Mouse (Mus musculus): ENCODE results near the gene Clec4a2.
"Not testable (repeated sequence)": the region's sequence is repeated elsewhere in the genome, so short reads cannot be mapped to it uniquely, and the experiment has no call there.

Gene Clec4a2

DNA sequence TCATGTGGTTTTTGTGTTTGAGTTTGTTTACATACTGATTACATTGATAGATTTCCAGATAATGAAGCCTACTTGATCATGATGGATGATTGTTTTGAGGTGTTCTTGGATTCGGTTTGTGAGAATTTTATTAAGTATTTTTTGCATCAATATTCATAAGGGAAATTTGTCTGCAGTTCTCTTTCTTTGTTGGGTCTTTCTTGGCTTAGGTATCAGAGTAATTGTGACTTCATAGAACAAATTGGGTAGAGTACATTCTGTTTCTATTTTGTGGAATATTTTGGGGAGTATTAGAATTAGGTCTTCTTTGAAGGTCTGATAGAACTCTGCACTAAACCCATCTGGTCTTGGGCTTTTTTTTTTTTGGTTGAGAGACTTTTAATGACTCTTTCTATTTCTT lies at the start of gene Clec4a2:
Gene Clec4a2 (plus strand): TSS at position 301 of the 400 bp plus-strand sequence.
- not testable (repeated sequence) for DNase-seq (ENCODE audit: low read depth, low spot score)

DNA sequence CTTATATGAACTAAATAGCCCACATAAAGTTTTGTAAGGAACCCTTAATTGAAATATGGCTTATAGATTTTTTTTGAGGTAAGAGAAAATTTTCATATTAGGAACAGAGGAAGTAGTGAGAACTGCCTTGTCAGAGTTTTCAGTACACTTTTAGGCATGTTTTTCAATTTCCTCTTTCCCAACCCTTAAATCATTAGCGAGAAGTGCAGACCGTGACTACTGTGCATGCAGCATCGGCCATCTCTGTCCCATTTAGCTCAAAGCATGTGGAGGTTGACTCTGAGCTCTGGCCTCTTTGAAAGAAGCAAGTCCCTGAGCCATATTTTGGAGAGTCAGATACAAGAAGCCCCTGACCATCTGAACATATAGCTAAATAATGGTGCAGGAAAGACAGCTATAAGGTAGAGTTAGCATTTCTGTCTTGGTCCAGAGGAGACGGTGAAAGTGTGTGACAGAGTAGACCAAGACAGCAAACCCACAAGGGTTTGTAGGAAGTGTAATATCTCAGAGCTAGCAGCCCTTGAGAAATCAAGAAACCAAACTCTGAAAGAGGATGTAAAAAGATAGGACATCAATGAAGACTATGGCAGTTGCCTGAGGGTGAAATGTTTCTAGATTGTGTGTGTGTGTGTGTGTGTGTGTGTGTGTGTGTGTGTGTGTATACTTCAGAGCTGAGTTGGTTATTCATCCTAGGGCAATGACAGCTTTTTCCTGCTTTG lies 10.9 kb upstream of the Clec4a2 start:
- DNase-seq (ENCODE audit: low read depth, low spot score): no peak

DNA sequence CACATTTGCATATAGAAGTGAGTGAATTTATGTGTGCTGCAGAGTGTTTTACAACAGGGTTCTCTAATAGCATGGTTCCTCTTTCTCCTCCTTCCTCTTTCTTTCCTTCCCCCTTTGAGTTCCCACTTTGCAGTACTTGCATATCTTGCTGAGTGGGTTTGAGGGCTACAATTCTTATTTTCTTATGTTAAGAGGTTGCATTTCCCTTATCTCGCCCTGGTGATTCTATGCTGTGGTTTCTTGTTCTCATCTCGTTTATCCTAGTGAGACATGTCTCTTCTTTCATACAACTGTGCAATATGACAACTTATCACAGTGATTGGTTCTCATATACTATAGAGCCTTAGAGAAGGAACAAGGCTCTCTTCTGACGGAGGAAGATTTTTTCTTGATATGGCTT lies 17.0 kb downstream of the Clec4a2 start:
- DNase-seq (ENCODE audit: low read depth, low spot score): no peak

DNA sequence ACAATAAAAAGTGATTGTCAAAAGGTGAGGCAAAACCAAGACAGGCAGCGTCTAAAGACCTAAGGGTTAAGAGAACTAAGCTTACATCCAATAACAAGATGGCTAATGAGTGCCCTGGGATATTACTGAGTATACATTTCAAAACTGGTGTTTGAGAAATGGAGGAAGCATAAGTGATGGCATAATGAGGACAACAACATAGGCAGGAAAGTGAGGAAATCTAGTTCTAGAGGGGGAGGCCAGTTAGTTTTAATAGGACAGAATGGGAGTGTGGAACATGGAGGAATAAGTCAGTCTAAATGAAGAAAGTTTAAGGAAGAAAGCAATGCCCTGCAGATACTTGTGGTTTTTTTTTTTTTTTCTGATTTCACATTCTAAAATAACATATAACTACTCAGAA lies 20.9 kb downstream of the Clec4a2 start:
- DNase-seq (ENCODE audit: low read depth, low spot score): no peak

DNA sequence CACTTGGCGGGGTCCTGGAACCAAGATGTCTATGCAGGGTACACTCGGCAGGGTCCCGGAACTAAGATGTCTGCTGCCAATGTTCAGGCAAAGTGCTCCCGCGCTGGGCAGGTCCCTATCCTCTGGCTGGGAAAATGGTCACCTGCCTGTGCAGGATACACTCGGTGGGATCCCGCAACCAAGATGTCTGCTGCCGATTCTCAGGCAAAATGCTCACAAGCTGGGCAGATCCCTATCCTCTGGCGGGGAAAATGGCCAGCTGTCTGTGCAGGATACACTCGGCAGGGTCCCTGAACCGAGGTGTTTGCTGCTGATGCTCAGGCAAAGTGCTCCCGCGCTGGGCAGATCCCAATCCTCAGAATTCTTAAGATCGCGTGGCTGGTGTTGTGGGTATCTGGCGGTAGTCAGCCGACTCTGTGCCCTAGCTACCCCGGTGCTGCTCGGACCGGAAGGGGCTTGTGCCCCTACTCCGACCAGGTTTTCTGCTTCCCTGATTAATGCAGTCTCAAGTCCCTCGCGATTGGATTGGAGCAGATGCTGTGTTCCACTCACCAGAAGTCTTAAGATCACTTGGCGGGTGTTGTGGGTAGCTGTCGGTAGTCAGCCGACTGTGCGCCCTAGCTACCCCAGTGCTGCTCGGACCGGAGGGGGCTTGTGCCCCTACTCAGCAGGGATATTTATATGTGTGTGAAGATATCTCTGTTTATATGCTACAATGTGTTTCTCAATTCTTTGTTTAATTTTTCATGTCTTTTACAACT lies 31.7 kb downstream of the Clec4a2 start:
- not testable (repeated sequence) for DNase-seq (ENCODE audit: low read depth, low spot score)

DNA sequence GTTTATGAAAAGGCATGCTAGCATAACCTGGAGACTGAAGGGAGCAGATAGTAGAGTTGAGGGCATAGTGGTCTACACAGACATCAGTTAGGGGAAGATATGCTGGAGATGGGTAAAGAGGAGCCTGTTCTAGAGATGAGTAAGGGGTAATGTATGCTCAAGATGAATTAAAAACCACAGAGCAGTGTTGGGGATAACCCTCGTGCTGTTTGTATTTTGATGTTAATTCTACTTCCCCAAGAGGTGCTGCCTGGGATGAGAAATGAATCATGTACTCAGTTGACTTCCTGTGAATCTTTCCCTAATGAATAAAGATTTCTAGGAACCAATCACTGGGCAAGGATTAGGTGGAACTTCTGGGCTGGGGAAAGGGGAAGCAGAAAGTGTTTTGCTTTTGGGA lies 63.9 kb downstream of the Clec4a2 start:
- no peak for DNase-seq (ENCODE audit: low read depth, low spot score)

DNA sequence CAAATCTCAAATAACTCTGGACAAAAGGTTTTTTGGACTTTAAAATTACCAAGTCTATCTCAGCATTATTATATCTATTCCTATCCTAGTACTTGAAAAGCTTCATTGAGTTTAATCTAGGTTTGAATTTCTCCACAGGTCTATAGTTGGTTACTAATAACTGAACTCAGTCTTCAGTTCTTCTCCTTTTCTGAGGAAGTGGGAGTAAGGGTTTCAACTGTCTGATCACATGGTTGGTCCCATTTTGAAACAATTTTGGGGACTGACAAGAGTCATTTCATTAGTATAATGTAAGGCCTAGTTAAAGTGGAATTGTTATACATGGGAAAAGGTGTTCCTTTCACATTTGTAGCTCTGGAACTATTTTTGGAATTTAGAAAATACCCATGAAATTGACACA lies 64.8 kb downstream of the Clec4a2 start:
- DNase-seq (ENCODE audit: low read depth, low spot score): no peak

DNA sequence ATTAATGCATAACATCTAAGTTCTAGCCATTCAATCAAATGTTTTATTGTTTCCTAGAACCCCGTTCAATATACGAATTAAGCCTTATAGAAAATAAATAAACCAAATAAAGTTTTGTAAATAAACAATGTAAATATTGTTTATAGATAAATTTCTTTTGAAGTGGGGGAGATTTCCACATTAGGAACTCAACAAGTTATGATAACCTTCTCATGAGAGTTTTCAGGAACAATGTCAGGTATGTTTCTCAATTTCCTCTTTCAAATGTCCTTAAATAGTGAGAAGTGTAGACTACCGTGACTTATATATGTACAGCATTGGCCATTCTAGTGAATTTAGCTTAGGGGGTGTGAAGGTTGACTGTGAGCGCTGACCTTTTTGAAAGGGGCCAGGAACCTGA lies 66.4 kb downstream of the Clec4a2 start, which contains the start of gene Clec4b2:
Gene Clec4b2 (plus strand): TSS at position 301 of the 400 bp plus-strand sequence.
- DNase-seq (ENCODE audit: low read depth, low spot score): no peak

DNA sequence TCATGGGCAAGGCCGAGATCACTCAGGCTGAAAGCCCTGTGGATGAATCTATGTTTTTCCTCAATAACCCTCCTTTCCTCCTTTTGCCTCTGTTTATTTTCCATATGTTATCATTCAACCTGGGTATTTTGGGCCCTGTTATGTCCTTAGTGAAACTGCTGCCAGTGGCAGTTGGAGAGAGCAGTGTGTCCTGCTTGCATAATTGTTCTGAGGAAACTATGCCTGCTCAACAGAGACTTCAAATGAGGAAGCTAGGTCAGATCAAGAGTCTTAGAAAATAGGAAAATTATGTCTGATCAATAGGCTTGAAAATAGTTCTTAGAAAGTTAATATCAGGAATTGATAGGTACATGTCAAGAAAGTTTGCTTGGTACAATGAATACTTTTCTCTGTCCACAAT lies 69.3 kb downstream of the Clec4a2 start:
- DNase-seq (ENCODE audit: low read depth, low spot score): no peak

DNA sequence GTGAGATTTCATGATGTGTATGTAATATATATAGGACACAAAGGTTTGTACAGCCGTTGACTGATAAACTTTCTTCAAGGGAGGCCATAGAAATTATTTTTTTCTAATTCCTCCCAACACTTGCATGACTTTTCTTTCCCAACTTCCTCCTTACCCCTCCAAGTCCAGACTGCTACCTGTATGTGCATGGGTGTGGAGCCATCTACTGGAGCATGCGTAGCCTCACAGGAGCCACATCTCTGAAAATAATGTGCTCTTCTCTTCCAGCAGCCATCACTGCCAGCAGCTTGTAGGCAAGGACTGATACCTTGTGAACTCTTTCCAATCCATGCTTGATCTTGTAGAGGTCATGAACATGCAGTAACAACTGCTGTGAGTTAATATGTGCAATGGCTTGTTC lies 78.6 kb downstream of the Clec4a2 start:
- DNase-seq (ENCODE audit: low read depth, low spot score): peak; percentile 7
